Mouse (Mus musculus) midbrain, embryonic 16.5 days (tissue): Measurements from ENCODE around the gene Cpb2. TPM values are rescaled to one million over a fixed set of nuclear protein-coding genes. Genes with fewer than 3 reads are reported as not detected.

ENCODE experiments used
- ATAC-seq: fragments of 200-750 bp; cut with Nextera tagmentation; 2 replicates; pipeline ENCODE4 v1.8.0; 2017; ENCODE audit warnings: moderate TSS enrichment
- H3K27ac ChIP-seq: fragments of 300-500 bp; sonication (generic); 2 replicates; pipeline ENCODE4 v1.5.1; 2014; ENCODE audit warnings: mild to moderate bottlenecking, low read length, mixed read lengths
- H3K27me3 ChIP-seq: fragments of 300-500 bp; sonication (generic); 2 replicates; pipeline ENCODE4 v1.6.1; 2014; ENCODE audit warnings: low read depth, low read length, mixed read lengths; ENCODE audit not compliant: control insufficient read depth, insufficient read depth
- H3K36me3 ChIP-seq: fragments of 300-500 bp; sonication (generic); 2 replicates; pipeline ENCODE4 v1.6.1; 2014; ENCODE audit warnings: mild to moderate bottlenecking, low read length, moderate library complexity, mixed read lengths; ENCODE audit not compliant: control insufficient read depth, insufficient read depth
- H3K4me1 ChIP-seq: fragments of 300-500 bp; sonication (generic); 2 replicates; pipeline ENCODE4 v1.6.1; 2014; ENCODE audit warnings: mild to moderate bottlenecking, low read length, mixed read lengths; ENCODE audit not compliant: control insufficient read depth, insufficient read depth
- H3K4me2 ChIP-seq: fragments of 300-500 bp; sonication (generic); 2 replicates; pipeline ENCODE4 v1.6.1; 2014; ENCODE audit warnings: mild to moderate bottlenecking, low read length, mixed read lengths
- H3K4me3 ChIP-seq: fragments of 300-500 bp; sonication (generic); 2 replicates; pipeline ENCODE4 v1.5.1; 2014; ENCODE audit warnings: low read depth, mild to moderate bottlenecking, low read length, moderate library complexity, mixed read lengths
- H3K9ac ChIP-seq: fragments of 300-500 bp; sonication (generic); 2 replicates; pipeline ENCODE4 v1.6.1; 2014; ENCODE audit warnings: low read depth, low read length, mixed read lengths
- H3K9me3 ChIP-seq: fragments of 300-500 bp; sonication (generic); replicated peaks from 2 replicates; pipeline ENCODE4 v1.6.1; 2014; ENCODE audit warnings: mild to moderate bottlenecking, low read length, mixed read lengths; ENCODE audit not compliant: control insufficient read depth, poor library complexity, severe bottlenecking
- WGBS: fragments of 180-500 bp; shearing (Covaris S2); extraction: QIAGEN DNeasy Blood & Tissue Kit; methylation state at CpG from one replicate; pipeline ENCODE4 v1.1.7; 2014; 5-methylcytosine and 5-hydroxymethylcytosine counted together
- polyA plus RNA-seq: library from polyadenylated mRNA; unstranded; fragments of >200 nt; fragmentation: Nextera tagmentation; extraction: Ambion mirVana; gene quantifications from 2 replicates; pipeline ENCODE4 v1.2.1, GENCODE M21; 2015

Gene Cpb2
- polyA plus RNA-seq, result not detected in 2 replicates

DNA sequence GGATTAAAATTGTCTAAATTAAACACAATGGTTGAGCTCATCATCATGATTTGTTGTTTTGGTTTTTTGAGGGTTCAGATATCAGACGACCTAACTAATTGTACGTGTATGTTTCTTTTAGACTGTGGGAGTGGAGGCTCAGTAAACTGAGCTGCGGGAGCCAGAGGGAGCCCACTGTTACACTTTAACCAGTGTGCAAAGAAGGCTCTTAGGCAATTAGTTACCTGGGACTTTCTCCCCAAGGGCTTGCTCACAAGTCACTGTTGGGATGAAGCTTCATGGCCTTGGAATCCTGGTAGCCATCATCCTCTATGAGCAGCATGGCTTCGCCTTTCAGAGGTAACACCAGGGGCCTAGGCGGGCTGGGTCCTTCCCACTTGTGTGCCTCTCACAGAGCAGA lies at the start of gene Cpb2:
Gene Cpb2, plus strand, starts transcription at position 201 of the 400 bp plus-strand sequence.
- no peak within 1 kb of the TSS for H3K9ac ChIP-seq
- no peaks in the 10 kb centered on the region; the same call in 1 of the 2 replicates for H3K27me3 ChIP-seq
- peaks cover 1% of the 10 kb centered on the region; the same call in 1 of the 2 replicates for H3K4me1 ChIP-seq
- H3K4me3 ChIP-seq, result no peak within 1 kb of the TSS
- H3K4me2 ChIP-seq, result no peak within 1 kb of the TSS
- H3K36me3 ChIP-seq, result no peaks in the 10 kb centered on the region
- 93% methylated on average over 5 of the region's 5 CpGs for whole genome bisulfite sequencing
- no peaks in the 10 kb centered on the region for H3K9me3 ChIP-seq
- no peak within 1 kb of the TSS for H3K27ac ChIP-seq
- no peak for ATAC-seq

DNA sequence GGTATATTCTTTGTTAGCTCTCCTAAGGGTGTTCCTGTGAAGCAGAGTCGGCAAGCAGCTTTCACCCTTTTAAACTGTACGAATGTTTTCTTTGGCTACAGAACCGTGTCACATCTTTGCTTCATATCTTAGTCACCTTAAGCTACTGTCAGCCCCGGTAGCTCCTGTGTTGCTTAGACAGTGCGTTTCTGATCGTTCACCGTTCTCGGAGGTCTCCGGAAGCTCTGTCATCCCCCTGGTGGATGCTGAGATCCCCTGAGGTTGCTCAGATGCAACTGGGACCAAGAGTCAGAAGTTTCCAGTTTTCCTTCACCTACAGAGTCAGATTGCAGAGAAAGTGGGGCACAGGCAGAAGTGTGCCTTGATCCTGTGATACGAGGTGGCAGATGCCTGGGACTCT lies 49.7 kb upstream of the Cpb2 start:
- no peak for ATAC-seq

DNA sequence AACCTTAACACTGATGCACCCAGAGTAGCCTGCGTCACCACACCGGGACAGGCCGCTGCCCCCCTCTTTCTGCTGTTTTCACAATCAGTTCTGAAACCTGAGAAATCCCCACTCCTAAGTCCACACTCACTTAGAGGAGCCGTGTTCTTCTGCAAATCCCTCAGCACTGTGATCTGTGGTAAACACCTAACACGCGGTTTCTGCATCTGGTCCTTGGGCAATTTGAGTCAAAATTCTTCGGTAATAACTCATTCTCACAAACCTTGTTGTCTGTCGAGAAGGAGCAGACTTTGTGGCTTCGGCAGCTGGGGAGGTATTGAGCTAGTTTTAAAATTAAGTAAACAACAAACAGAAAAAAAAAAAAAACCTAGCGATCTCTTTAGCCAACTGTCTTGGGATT lies 49.2 kb upstream of the Cpb2 start:
- H3K27ac ChIP-seq, result no peak overlapping the region
- WGBS, result 87% methylated on average over 10 of the region's 10 CpGs
- H3K4me1 ChIP-seq, result no peaks in the 10 kb centered on the region
- H3K9ac ChIP-seq, result no peak overlapping the region
- H3K36me3 ChIP-seq, result no peaks in the 10 kb centered on the region
- ATAC-seq, result no peak
- H3K27me3 ChIP-seq, result no peaks in the 10 kb centered on the region
- H3K9me3 ChIP-seq, result no peaks in the 10 kb centered on the region
- no peak overlapping the region for H3K4me2 ChIP-seq
- no peak overlapping the region for H3K4me3 ChIP-seq

More for the DNA sequence above, 49.7 kb upstream of the Cpb2 start:
- Histone ChIP-seq H3K27me3 (no peaks in the 10 kb centered on the region), H3K36me3 (no peaks in the 10 kb centered on the region), H3K9me3 (no peaks in the 10 kb centered on the region), H3K4me3 (no peak overlapping the region), H3K27ac (no peak overlapping the region), H3K4me2 (no peak overlapping the region), H3K4me1 (no peaks in the 10 kb centered on the region), H3K9ac (no peak overlapping the region)
- WGBS, result 88% methylated on average over 10 of the region's 10 CpGs

DNA sequence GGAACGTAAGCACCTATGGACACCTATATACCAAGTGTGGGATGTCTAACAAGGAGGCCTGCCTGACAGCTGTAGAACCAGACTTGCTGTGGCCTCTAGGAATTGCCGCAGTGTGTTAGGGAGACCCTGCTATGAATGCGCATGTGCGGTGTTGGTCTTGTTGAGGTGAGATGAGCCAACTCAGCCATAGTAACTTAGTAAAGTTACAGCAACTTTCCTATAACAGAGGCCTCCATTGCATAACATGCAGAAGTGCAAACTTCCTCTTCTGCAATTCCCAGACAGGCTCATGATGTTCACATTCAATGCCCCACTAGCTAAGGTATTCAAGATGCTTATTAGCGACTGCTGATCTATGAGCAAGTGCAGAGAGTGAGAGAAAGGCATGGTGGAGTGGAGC lies 46.6 kb upstream of the Cpb2 start:
- no peak for ATAC-seq
- Histone ChIP-seq H3K4me3 (no peak overlapping the region), H3K27ac (no peak overlapping the region), H3K9ac (no peak overlapping the region), H3K4me1 (no peaks in the 10 kb centered on the region), H3K27me3 (no peaks in the 10 kb centered on the region), H3K4me2 (no peak overlapping the region), H3K36me3 (no peaks in the 10 kb centered on the region), H3K9me3 (no peaks in the 10 kb centered on the region)
- WGBS, result 92% methylated on average over 5 of the region's 5 CpGs

DNA sequence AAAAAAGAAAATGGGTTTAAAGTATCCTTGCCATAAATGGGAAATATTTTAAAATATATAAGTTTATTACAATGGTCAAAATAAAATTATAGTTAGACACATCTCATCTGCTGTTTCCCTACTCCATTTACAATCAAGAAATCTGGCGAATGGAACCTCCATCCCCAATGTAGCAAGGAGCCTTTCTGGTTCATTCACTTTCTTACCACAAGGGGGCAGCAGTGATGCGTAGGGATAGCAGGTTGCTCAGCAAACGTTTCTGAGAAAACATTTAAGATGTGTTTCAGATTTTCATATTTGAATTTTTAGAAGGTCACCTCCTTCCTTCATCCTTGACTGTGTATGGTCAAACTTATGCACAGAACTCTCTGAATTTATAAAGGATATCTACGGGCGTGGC lies 45.1 kb upstream of the Cpb2 start:
- no peaks in the 10 kb centered on the region for H3K4me1 ChIP-seq
- H3K36me3 ChIP-seq, result no peaks in the 10 kb centered on the region
- no peak overlapping the region for H3K9ac ChIP-seq
- ATAC-seq, result no peak
- no peak overlapping the region for H3K4me3 ChIP-seq
- 43% methylated on average over 5 of the region's 5 CpGs for WGBS
- no peak overlapping the region for H3K4me2 ChIP-seq
- no peak overlapping the region for H3K27ac ChIP-seq
- H3K27me3 ChIP-seq, result no peaks in the 10 kb centered on the region
- H3K9me3 ChIP-seq, result no peaks in the 10 kb centered on the region

DNA sequence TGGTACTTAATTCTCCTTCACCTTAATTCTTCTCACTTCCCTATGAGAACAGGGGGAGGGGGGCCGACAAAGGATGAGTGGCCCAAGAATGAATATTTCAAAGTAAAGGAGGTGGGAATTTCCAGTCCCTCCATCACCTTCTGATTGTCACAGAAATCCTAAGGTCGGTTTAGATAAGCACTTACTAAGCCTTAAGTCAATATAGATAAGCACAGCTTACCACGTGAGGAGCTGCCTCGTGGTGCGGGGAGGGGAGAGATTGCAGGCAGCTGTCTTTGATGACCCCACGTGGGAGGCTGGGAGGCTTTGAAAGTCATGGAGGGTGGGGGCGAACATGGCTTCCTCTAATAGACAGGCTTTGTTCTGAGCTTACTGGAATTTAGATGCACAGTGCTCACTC lies 44.4 kb upstream of the Cpb2 start:
- WGBS, result 59% methylated on average over 7 of the region's 7 CpGs
- H3K4me3 ChIP-seq, result no peak overlapping the region
- H3K4me1 ChIP-seq, result no peaks in the 10 kb centered on the region
- 0 out of 2 replicates have a peak, but pooled peaks have one; percentile 25 for ATAC-seq
- no peak overlapping the region for H3K27ac ChIP-seq
- H3K27me3 ChIP-seq, result no peaks in the 10 kb centered on the region
- no peak overlapping the region for H3K9ac ChIP-seq
- no peaks in the 10 kb centered on the region for H3K36me3 ChIP-seq
- no peaks in the 10 kb centered on the region for H3K9me3 ChIP-seq
- H3K4me2 ChIP-seq, result no peak overlapping the region

DNA sequence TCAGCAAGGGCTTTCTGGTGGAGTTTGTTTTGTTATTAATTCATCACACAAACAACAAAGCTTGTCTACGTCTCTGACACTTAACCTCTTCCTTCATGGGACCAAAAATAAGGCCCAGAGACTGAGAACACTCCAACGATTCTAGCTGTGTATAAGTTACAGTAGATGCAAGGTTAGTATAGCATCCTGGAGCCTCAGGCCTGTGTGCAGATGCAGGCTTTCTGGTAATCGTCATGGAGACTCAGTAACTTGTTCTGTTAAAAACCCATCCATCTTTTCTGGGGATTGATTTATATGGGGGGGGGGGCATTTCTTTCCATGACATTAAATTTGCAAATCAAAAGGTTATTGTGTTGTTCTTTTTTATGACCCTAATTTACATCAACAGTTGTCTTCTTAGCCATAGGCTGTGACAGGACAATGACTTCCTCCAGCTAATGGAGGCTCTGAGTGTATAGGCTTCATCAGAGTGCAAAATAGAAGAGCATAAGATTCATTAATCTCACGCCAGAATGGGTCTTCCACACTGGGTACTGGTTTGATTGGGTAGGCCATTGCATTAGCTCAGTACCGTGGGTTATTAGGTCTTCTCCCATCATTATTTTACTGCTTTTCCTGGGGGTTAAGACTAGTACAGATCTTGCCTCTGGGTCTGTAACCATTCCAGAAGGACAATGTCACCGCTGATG lies 36.6 kb upstream of the Cpb2 start:
- Histone ChIP-seq H3K36me3 (no peaks in the 10 kb centered on the region), H3K4me1 (no peaks in the 10 kb centered on the region), H3K27ac (no peak overlapping the region), H3K9me3 (no peaks in the 10 kb centered on the region), H3K9ac (no peak overlapping the region), H3K4me3 (no peak overlapping the region), H3K27me3 (no peaks in the 10 kb centered on the region), H3K4me2 (no peak overlapping the region)
- 80% methylated on average over 6 of the region's 6 CpGs for WGBS
- no peak for ATAC-seq

DNA sequence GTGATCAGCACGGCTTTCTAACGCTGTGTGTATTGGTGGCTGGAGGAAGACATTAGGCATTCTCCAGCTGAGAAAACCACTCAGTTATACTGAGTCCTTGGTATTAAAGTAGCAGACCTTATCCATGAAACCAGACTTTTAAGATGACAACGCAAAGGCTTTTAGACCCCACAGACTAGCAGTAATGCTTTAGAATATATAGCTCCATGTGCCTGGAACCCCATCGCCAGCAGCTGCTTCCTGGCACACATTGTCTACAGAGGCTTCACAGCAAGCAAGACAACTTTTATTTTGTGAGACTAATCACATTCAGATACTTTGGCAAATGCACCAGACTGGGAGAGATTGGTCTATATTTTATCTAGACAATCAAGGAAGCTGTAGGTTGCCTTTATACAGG lies 35.8 kb upstream of the Cpb2 start:
- ATAC-seq, result no peak
- H3K4me3 ChIP-seq, result no peak overlapping the region
- 89% methylated on average over 4 of the region's 4 CpGs for WGBS
- H3K27ac ChIP-seq, result no peak overlapping the region
- H3K27me3 ChIP-seq, result no peaks in the 10 kb centered on the region
- H3K4me1 ChIP-seq, result no peaks in the 10 kb centered on the region
- no peaks in the 10 kb centered on the region for H3K9me3 ChIP-seq
- H3K4me2 ChIP-seq, result no peak overlapping the region
- no peak overlapping the region for H3K9ac ChIP-seq
- H3K36me3 ChIP-seq, result no peaks in the 10 kb centered on the region

DNA sequence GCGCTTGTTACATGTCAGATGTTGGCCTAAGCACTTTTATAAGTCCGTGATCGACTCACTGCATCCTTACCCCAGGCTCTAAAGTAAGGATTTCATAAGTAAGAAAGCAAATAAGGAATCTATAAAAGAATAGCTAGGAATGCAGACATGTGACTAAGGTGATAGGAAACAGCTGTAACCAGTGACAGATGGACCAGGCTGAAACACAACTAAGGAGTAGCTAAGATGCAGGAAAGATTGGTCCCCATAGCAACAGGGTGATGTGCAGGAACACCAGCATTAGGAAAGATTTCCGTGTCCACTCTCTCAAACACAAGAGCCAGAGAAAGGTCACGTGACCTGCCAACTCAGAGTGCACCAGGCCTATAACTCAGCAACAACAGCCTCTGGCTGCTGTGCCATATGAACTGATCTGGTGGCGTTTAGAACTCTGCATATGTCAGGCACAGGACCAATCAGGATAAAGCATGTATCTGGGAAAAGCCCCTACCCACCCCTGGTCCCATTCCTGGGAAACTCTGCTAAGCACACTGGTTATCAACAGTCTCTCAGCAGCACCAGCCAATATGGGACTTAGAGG lies 33.4 kb upstream of the Cpb2 start:
- 75% methylated on average over 6 of the region's 6 CpGs for WGBS
- H3K36me3 ChIP-seq, result no peaks in the 10 kb centered on the region
- 0 out of 2 replicates have a peak, but pooled peaks cover 2% of the 10 kb centered on the region for H3K4me1 ChIP-seq

More for the DNA sequence above, 33.4 kb upstream of the Cpb2 start:
- no peak for ATAC-seq
- H3K27ac ChIP-seq, result no peak overlapping the region
- no peak overlapping the region for H3K4me2 ChIP-seq
- H3K9me3 ChIP-seq, result no peaks in the 10 kb centered on the region
- no peak overlapping the region for H3K9ac ChIP-seq
- no peak overlapping the region for H3K4me3 ChIP-seq
- H3K27me3 ChIP-seq, result no peaks in the 10 kb centered on the region
